Mouse (Mus musculus): ENCODE data around the gene Stra6.

DNA sequence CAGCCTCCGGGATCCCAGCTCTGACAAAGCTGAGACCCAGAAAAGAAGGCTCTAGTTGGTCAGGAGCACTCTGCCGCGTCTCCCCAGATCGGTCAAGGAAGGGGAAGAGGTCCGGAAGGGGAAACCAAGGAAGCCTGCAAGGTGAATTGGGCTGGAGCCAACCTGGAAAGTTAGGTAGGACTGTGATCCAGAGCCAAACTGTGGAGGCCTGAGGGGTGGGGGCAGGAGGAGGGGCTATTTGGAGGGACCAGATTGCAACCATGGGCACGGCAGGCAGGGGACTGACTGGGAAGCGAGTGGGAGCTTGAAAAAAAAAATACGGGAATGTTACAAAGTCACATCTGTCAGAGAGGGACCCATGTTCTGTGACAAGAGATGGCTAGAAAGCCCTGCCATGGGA lies 65.9 kb downstream of the Stra6 start:
- TF ChIP-seq HCFC1 (IDR thresholded peaks at IDR 0.05; ENCODE audit: borderline replicate concordance, insufficient read depth, low read length) = no peak
- TF ChIP-seq MAFK (IDR thresholded peaks at IDR 0.05; ENCODE audit: insufficient read depth, low read depth, low read length) = no peak

Measured in ES-E14 (cell line).